Mouse (Mus musculus) brain, adult 2 months (tissue): ENCODE data around the gene Lrrk2.
"Not testable (repeated sequence)": the region's sequence is repeated elsewhere in the genome, so short reads cannot be mapped to it uniquely, and the experiment has no call there.

Experiments used
- DNase-seq: peaks from one replicate; pipeline ENCODE4 v3.0.0; 2011; ENCODE audit warnings: low read depth, low spot score

Gene Lrrk2

DNA sequence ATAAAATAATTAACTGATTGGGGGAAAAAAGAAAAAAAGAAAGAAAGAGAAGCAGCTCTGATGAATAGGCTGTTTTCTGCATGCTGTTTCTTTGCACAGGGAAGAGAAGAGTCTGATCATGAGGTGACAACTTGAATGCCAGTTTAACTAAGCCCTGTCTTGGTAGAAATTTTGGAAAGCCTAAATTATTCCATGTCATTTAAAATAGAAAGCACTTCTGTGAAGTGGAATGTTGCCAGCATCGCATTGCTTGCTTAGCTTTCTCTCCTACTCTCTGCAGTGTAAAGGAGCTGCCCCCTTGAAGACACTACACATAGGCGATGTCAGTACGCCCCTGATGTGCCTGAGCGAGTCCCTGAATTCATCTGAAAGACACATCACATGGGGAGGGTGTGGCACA is 133.5 kb downstream of the Lrrk2 start:
- peak; percentile 67 for DNase-seq

DNA sequence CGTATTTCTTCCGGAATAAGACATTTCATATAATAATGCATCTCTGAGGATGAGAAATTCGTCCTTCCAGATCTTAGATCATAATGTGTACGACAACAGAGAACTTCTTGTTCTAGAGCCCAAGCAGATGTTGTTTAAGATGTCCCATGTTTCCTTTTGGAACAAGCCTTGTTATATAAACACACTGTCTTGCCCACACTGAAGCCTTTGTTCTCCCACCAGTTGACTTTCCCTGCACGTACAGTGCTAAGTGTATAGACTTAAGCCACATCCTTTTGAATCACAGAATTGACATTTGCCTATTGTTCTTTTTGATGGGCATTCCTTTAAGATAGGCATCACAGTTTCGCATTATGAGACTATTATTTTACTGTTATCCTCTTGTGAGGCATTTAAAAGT is 162.3 kb downstream of the Lrrk2 start:
- DNase-seq = peak; percentile 39

DNA sequence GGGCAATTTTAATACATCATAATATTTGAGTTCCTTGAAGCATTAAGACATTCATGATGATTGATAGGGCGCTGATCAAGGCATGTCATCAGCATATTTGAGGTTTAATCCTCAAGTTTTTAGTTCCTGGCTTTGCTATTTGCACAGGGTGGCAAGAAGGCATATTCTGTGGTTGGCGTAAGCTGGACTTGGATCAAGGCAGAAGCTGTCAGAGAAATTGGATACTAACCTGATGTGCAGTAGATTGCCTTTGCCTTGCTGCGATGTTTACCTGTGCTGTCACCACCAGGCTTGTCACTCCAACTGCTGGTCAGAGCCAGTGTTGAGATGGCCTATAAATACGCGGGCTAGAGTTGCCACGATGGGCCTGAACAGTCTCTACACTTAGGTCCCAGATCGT is 165.0 kb downstream of the Lrrk2 start, which contains the start of gene Smgc:
TSS of gene Smgc (plus strand) at position 301 of the 400 bp plus-strand sequence.
- no peak for DNase-seq

- not testable (repeated sequence) for DNase-seq
Observed at GRCm38 (mm10) chr15:91864130-91864529, 191.2 kb downstream of the Lrrk2 start.
